Mouse (Mus musculus) adrenal gland, postnatal 10 days (tissue): ENCODE results near the gene Akap13. TPM values are rescaled to one million over a fixed set of nuclear protein-coding genes. Genes with fewer than 3 reads are reported as not detected.

Experiments used
- DNase-seq: peaks from one replicate; pipeline ENCODE4 v3.0.0; 2021; ENCODE audit warnings: mixed read lengths
- microRNA-seq: library from miRNA; unstranded; fragments of <30 nt; microRNA quantifications from one replicate; pipeline ENCODE4 v1.2.0, GENCODE M21; 2021
- total RNA-seq, 2 experiments: library from RNA; stranded (reverse); gene quantifications; 2 replicates each; pipeline ENCODE4 v1.2.3; 2021

Gene Akap13
- total RNA-seq, 2 experiments from 2014 or later: 54.7 to 66.6 TPM

- no peak for DNase-seq
Measured at GRCm38 (mm10) chr7:75796474-75796873, 341.1 kb downstream of the Akap13 start.

GRCm38 (mm10) chr7:75800530-75800929, 345.2 kb downstream of the Akap13 start:
- no peak for DNase-seq

GRCm38 (mm10) chr7:75801022-75801421, 345.7 kb downstream of the Akap13 start:
- no peak for DNase-seq

GRCm38 (mm10) chr7:75801621-75802358, 346.5 kb downstream of the Akap13 start:
- no peak for DNase-seq

GRCm38 (mm10) chr7:75802887-75803286, 347.6 kb downstream of the Akap13 start:
- no peak for DNase-seq

Small RNAs within 50 kb of the gene (microRNA-seq; reads per million reads assigned to microRNA genes)
- gene Gm23251: not detected

Other genes with a start within 250 kb of the Akap13 start
- gene Sv2b, start 146.3 kb upstream of the Akap13 start, total RNA-seq: under 1 TPM; 0.30 to 0.42 TPM